Mouse (Mus musculus) hematopoietic multipotent progenitor cell, adult 10-12 weeks (in vitro differentiated cells): ENCODE measurements around the gene Prpf40b. TPM values are rescaled to one million over a fixed set of nuclear protein-coding genes. Genes with fewer than 3 reads are reported as not detected.

Experiments
- polyA plus RNA-seq: library from polyadenylated mRNA; stranded (reverse); fragments of >175 nt; gene quantifications from 2 replicates; pipeline ENCODE4 v1.2.3, GENCODE M21; 2012; ENCODE audit warnings: low replicate concordance

Prpf40b gene
- polyA plus RNA-seq, result 26.5 and 52.4 TPM in 2 replicates

GRCm38 (mm10) chr15:99294813-99295374 lies at the start of gene Prpf40b:
Gene Prpf40b (plus strand): TSS chr15:99295087.

GRCm38 (mm10) chr15:99251626-99252380 lies 43.1 kb upstream of the Prpf40b start, which contains the start of gene Mcrs1:
Gene Mcrs1 (minus strand): TSS chr15:99251961.

GRCm38 (mm10) chr15:99295484-99295981 lies 646 bp downstream of the Prpf40b start, which contains the start of gene Fam186b:
Gene Fam186b (minus strand): TSS chr15:99295888.

Other genes with a start within 250 kb of the Prpf40b start
- 0.46 and 0.80 TPM in 2 replicates for gene Prph, start 239.9 kb upstream of the Prpf40b start, polyA plus RNA-seq
- 6.6 and 16.6 TPM in 2 replicates for gene Troap, start 220.5 kb upstream of the Prpf40b start, polyA plus RNA-seq
- gene C1ql4, start 207.3 kb upstream of the Prpf40b start, polyA plus RNA-seq, result 0.33 TPM in 1 of 2 replicates, not detected in the other
- 0.07 TPM in 1 of 2 replicates, not detected in the other for gene Dnajc22, start 201.9 kb upstream of the Prpf40b start, polyA plus RNA-seq
- gene Spats2, start 169.2 kb upstream of the Prpf40b start, polyA plus RNA-seq, result 0.77 and 1.1 TPM in 2 replicates
- gene Kcnh3, start 70.2 kb upstream of the Prpf40b start, polyA plus RNA-seq, result 1.5 and 1.7 TPM in 2 replicates
- gene Mcrs1, start 43.1 kb upstream of the Prpf40b start, polyA plus RNA-seq, result 94.4 and 134 TPM in 2 replicates
- gene Fam186b, start 801 bp downstream of the Prpf40b start, polyA plus RNA-seq, result 0.10 TPM in 1 of 2 replicates, not detected in the other
- gene Fmnl3, start 75.4 kb downstream of the Prpf40b start, polyA plus RNA-seq, result 32.9 and 50.9 TPM in 2 replicates
- gene Tmbim6, start 97.8 kb downstream of the Prpf40b start, polyA plus RNA-seq, result 269 and 344 TPM in 2 replicates
- gene Nckap5l, start 162.7 kb downstream of the Prpf40b start, polyA plus RNA-seq, result 29.9 and 69.3 TPM in 2 replicates
- gene Bcdin3d, start 179.6 kb downstream of the Prpf40b start, polyA plus RNA-seq, result 8.0 and 15.4 TPM in 2 replicates
- gene Faim2, start 233.1 kb downstream of the Prpf40b start, polyA plus RNA-seq, result 0.02 TPM in 1 of 2 replicates, not detected in the other